Mouse (Mus musculus) gastrocnemius, adult 2 months (tissue): ENCODE measurements at regions not wholly inside any gene's neighbourhood (a gene's known extent, or its start where the extent isn't known, plus 50 kb on each side); places are given as distances from the start of the nearest gene placed in this dataset.
"Not testable (repeated sequence)": the region's sequence is repeated elsewhere in the genome, so short reads cannot be mapped to it uniquely, and the experiment has no call there.

ENCODE experiments used
- DNase-seq: peaks from one replicate; pipeline ENCODE4 v3.0.0; 2022
- H3K27ac ChIP-seq: fragments of 200-600 bp; 2 replicates; pipeline ENCODE4 v1.8.1; 2022; ENCODE audit warnings: mild to moderate bottlenecking
- H3K4me3 ChIP-seq: fragments of 200-600 bp; 2 replicates; pipeline ENCODE4 v1.8.1; 2022; ENCODE audit warnings: mild to moderate bottlenecking, moderate library complexity
- CTCF ChIP-seq: fragments of 200-600 bp; IDR thresholded peaks from 2 replicates; pipeline ENCODE4 v1.8.1; 2022; ENCODE audit warnings: antibody characterized with exemption, mild to moderate bottlenecking, moderate library complexity
- intact Hi-C: fragments of 180-260 bp; cut with DNase I; formaldehyde crosslinking; loops from one replicate; pipeline ENCODE4 v1.15.1; 2025

- H3K27ac ChIP-seq = no peak overlapping the region
- intact Hi-C loops = no loop called here
- DNase-seq = no peak
- TF ChIP-seq CTCF = no peak
- H3K4me3 ChIP-seq = no peak overlapping the region
Observed at GRCm38 (mm10) chr12:90664436-90664835, 73.8 kb downstream of the Dio2 start.

GRCm38 (mm10) chr12:90645452-90645851, 92.8 kb downstream of the Dio2 start:
- Histone ChIP-seq H3K27ac (no peak overlapping the region), H3K4me3 (no peak overlapping the region)
- intact Hi-C loops = no loop called here
- TF ChIP-seq CTCF = no peak
- peak; percentile 23 for DNase-seq

- Histone ChIP-seq H3K4me3 (no peak overlapping the region), H3K27ac (no peak overlapping the region)
- DNase-seq = no peak
- TF ChIP-seq CTCF = no peak
- intact Hi-C loops = no loop called here
Observed at GRCm38 (mm10) chr12:90643891-90644290, 94.3 kb downstream of the Dio2 start.

GRCm38 (mm10) chr12:90624856-90625255, 113.4 kb downstream of the Dio2 start:
- Histone ChIP-seq H3K4me3 (no peak overlapping the region), H3K27ac (no peak overlapping the region)
- no peak for TF ChIP-seq CTCF
- DNase-seq = peak; percentile 29
- intact Hi-C loops = no loop called here

- no peak for DNase-seq
- intact Hi-C loops = no loop called here
- H3K4me3 ChIP-seq = no peak overlapping the region
- H3K27ac ChIP-seq = no peak overlapping the region
- no peak for TF ChIP-seq CTCF
Observed at GRCm38 (mm10) chr12:90623426-90623825, 114.8 kb downstream of the Dio2 start.

- intact Hi-C loops = no loop called here
- no peak overlapping the region for H3K4me3 ChIP-seq
- TF ChIP-seq CTCF = no peak
- H3K27ac ChIP-seq = no peak overlapping the region
- no peak for DNase-seq
Observed at GRCm38 (mm10) chr12:90608810-90609209, 129.4 kb downstream of the Dio2 start.

- peak; percentile 37 for DNase-seq
- intact Hi-C loops = no loop called here
- Histone ChIP-seq H3K27ac (peak overlapping the region; percentile 31; the same call in 1 of the 2 replicates), H3K4me3 (peak overlapping the region; percentile 36; the same call in 1 of the 2 replicates)
- no peak for TF ChIP-seq CTCF
Observed at GRCm38 (mm10) chr12:90607894-90608293, 130.3 kb downstream of the Dio2 start.

- TF ChIP-seq CTCF = no peak
- no peak for DNase-seq
- intact Hi-C loops = no loop called here
- H3K4me3 ChIP-seq = no peak overlapping the region
- no peak overlapping the region for H3K27ac ChIP-seq
Observed at GRCm38 (mm10) chr12:90580006-90580405, 158.2 kb downstream of the Dio2 start.

- Histone ChIP-seq H3K4me3 (no peak overlapping the region), H3K27ac (no peak overlapping the region)
- TF ChIP-seq CTCF = no peak
- intact Hi-C loops = no loop called here
- DNase-seq = no peak
Observed at GRCm38 (mm10) chr12:90576103-90576502, 162.1 kb downstream of the Dio2 start.

- intact Hi-C loops = no loop called here
- no peak overlapping the region for H3K27ac ChIP-seq
- TF ChIP-seq CTCF = no peak
- no peak for DNase-seq
- no peak overlapping the region for H3K4me3 ChIP-seq
Observed at GRCm38 (mm10) chr12:90571907-90572306, 166.3 kb downstream of the Dio2 start.

GRCm38 (mm10) chr12:90571506-90571905, 166.7 kb downstream of the Dio2 start:
- DNase-seq = no peak
- Histone ChIP-seq H3K4me3 (no peak overlapping the region), H3K27ac (no peak overlapping the region)
- intact Hi-C loops = no loop called here
- no peak for TF ChIP-seq CTCF

GRCm38 (mm10) chr12:90566349-90566748, 171.9 kb downstream of the Dio2 start:
- peak; percentile 55 for TF ChIP-seq CTCF
- peak; percentile 24 for DNase-seq
- intact Hi-C loops = loop anchor here (5.0 kb wide), 2 partner anchors 746 to 761 kb away; no protein-coding TSS in a partner anchor
- H3K27ac ChIP-seq = no peak overlapping the region
- H3K4me3 ChIP-seq = no peak overlapping the region

GRCm38 (mm10) chr12:90565051-90565450, 173.2 kb downstream of the Dio2 start:
- intact Hi-C loops = loop anchor here (5.0 kb wide), 2 partner anchors 747 to 762 kb away; no protein-coding TSS in a partner anchor
- H3K4me3 ChIP-seq = no peak overlapping the region
- DNase-seq = no peak
- no peak overlapping the region for H3K27ac ChIP-seq
- no peak for TF ChIP-seq CTCF

- intact Hi-C loops, DNase-seq, H3K27ac ChIP-seq, H3K4me3 ChIP-seq: not testable (repeated sequence)
Observed at GRCm38 (mm10) chr12:90564594-90564993, 173.6 kb downstream of the Dio2 start.

- intact Hi-C loops = no loop called here
- no peak for TF ChIP-seq CTCF
- no peak for DNase-seq
- Histone ChIP-seq H3K4me3 (no peak overlapping the region), H3K27ac (no peak overlapping the region)
Observed at GRCm38 (mm10) chr12:90542361-90542760, 195.9 kb downstream of the Dio2 start.
